Comparison of ENCODE assay signal across 22 mouse cellular contexts in the genomic region with DNA sequence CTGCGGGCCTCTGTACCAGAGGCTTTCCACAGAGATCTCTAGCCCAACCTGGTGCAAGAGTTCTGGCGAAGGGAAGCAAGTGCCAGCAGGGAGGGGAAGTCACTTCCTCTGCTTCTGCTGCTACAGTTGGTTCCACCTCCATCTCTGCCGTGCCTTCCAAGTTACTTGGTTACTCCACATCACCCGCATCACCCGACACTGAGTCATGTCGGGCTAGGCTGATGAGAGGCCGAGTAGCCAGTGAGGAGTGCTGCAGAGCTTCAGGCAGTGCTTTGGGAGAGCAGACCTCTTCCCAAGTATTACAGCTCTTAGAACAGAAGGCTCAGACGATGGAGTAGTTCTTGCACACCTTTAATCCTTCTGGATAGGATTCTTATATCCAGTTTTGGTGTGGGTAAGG. TPM values are rescaled to one million over a fixed set of nuclear protein-coding genes. Genes with fewer than 3 reads are reported as not detected.
"Had no signal": no experiment of that assay in that cellular context is flagged by ENCODE, and none has a peak within 500 bp of the region (broad histone marks: within the 10 kb centered on the region; RNA-seq: fewer than 3 reads in every experiment).

No protein-coding gene starts in this region.

- H3K4me3 ChIP-seq: layer of hippocampus, adult 2 months; liver, embryonic 13.5 days; midbrain, embryonic 13.5 days; stomach, embryonic 15.5 days had no signal

- H3K27ac ChIP-seq: kidney, postnatal 0 days; layer of hippocampus, adult 2 months; liver, embryonic 13.5 days; midbrain, embryonic 13.5 days; stomach, embryonic 15.5 days had no signal

- H3K27me3 ChIP-seq: liver, embryonic 13.5 days; midbrain, embryonic 13.5 days; stomach, embryonic 15.5 days had no signal

- H3K9me3 ChIP-seq: liver, embryonic 13.5 days; midbrain, embryonic 13.5 days; stomach, embryonic 15.5 days had no signal

- DNase-seq: kidney, adult 2 months; kidney, postnatal 25 days; layer of hippocampus, adult 9-11 months; liver, embryonic 13.5 days; lung, adult 2 months; lung, postnatal 14 days; spleen, adult 18-20 months; thymus, postnatal 25 days had no signal

- ATAC-seq: intestine, postnatal 0 days; midbrain, embryonic 13.5 days had no signal

- H3K9ac ChIP-seq: liver, embryonic 13.5 days; midbrain, embryonic 13.5 days; stomach, embryonic 15.5 days had no signal

- H3K4me2 ChIP-seq: liver, embryonic 13.5 days; midbrain, embryonic 13.5 days; stomach, embryonic 15.5 days had no signal

- H3K36me3 ChIP-seq: liver, embryonic 13.5 days; midbrain, embryonic 13.5 days; stomach, embryonic 15.5 days had no signal

- H3K4me1 ChIP-seq: liver, embryonic 13.5 days; stomach, embryonic 15.5 days had no signal

RNA-seq across cellular contexts. Expression of a gene that starts 54.9 kb away (rescaled TPM):
- total RNA-seq: layer of hippocampus, adult 2 months; layer of hippocampus, postnatal 25 days; left cerebral cortex, adult 18-20 months; left cerebral cortex, postnatal 36 days; liver, adult 2 months; megakaryocyte, adult 5-6 weeks; midbrain, postnatal 0 days had no signal
- polyA plus RNA-seq: intestine, postnatal 0 days; kidney, embryonic 14.5 days; kidney, postnatal 0 days; large intestine, adult 2 months; liver, adult 2 months; liver, embryonic 16.5 days; midbrain, embryonic 13.5 days had no signal
